Mouse (Mus musculus) adrenal gland, adult 18-20 months (tissue): ENCODE measurements around the gene Fignl1. TPM values are rescaled to one million over a fixed set of nuclear protein-coding genes. Genes with fewer than 3 reads are reported as not detected.

Experiments used
- DNase-seq, 2 experiments: peaks; one replicate each; pipeline ENCODE4 v3.0.0; 2021 to 2022; ENCODE audit warnings: low spot score in 2 of 2
- total RNA-seq, 2 experiments: library from RNA; stranded (reverse); gene quantifications; 1 replicate in 1 of 2; 2 replicates in 1 of 2; pipeline ENCODE4 v1.2.3; 2021

Gene Fignl1
- total RNA-seq, 2 experiments from 2014 or later = 1.3 TPM

- DNase-seq = no peak
Measured at GRCm38 (mm10) chr11:11769281-11769680, 39.5 kb downstream of the Fignl1 start.

GRCm38 (mm10) chr11:11768057-11768456, 40.7 kb downstream of the Fignl1 start:
- DNase-seq = no peak

- DNase-seq = no peak
Measured at GRCm38 (mm10) chr11:11766736-11767135, 42.0 kb downstream of the Fignl1 start.

GRCm38 (mm10) chr11:11766105-11766504, 42.7 kb downstream of the Fignl1 start:
- DNase-seq = no peak

GRCm38 (mm10) chr11:11765414-11765813, 43.3 kb downstream of the Fignl1 start:
- DNase-seq = no peak

GRCm38 (mm10) chr11:11763211-11763666, 45.5 kb downstream of the Fignl1 start:
- no peak for DNase-seq

GRCm38 (mm10) chr11:11758883-11759282, 49.9 kb downstream of the Fignl1 start:
- no peak for DNase-seq

GRCm38 (mm10) chr11:11758121-11758520, 50.6 kb downstream of the Fignl1 start:
- no peak for DNase-seq

GRCm38 (mm10) chr11:11752859-11753258, 55.9 kb downstream of the Fignl1 start:
- DNase-seq = no peak

GRCm38 (mm10) chr11:11751091-11751490, 57.7 kb downstream of the Fignl1 start:
- no peak for DNase-seq

GRCm38 (mm10) chr11:11744222-11744621, 64.5 kb downstream of the Fignl1 start:
- DNase-seq = no peak

- DNase-seq = peak; percentile 8 to 39
Measured at GRCm38 (mm10) chr11:11742626-11743025, 66.1 kb downstream of the Fignl1 start.

- DNase-seq = no peak
Measured at GRCm38 (mm10) chr11:11741574-11741973, 67.2 kb downstream of the Fignl1 start.

GRCm38 (mm10) chr11:11740603-11741002, 68.2 kb downstream of the Fignl1 start:
- DNase-seq = no peak

GRCm38 (mm10) chr11:11739054-11739453, 69.7 kb downstream of the Fignl1 start:
- no peak for DNase-seq

- DNase-seq = no peak
Measured at GRCm38 (mm10) chr11:11737562-11737961, 71.2 kb downstream of the Fignl1 start.

Other genes with a start within 250 kb of the Fignl1 start
- gene 4930512M02Rik, start 181.1 kb downstream of the Fignl1 start, total RNA-seq = not detected
- 1 to 10 TPM; 2.6 to 3.9 TPM for gene Ikzf1, start 124.0 kb downstream of the Fignl1 start, total RNA-seq
- gene Ddc, start 89.2 kb upstream of the Fignl1 start, total RNA-seq = 10 to 100 TPM; 60.8 to 74.0 TPM
- gene Grb10, start 229.7 kb upstream of the Fignl1 start, total RNA-seq = 10 to 100 TPM; 61.1 to 71.2 TPM